Mouse (Mus musculus) ES-E14 (cell line): ENCODE data around the gene Ubtd2.

Experiments used
- MAFK ChIP-seq: IDR thresholded peaks from 2 replicates; pipeline ENCODE4 v1.6.1; 2014; ENCODE audit warnings: mild to moderate bottlenecking, low read depth, low read length, inconsistent platforms; ENCODE audit not compliant: insufficient read depth
- ZC3H11A ChIP-seq: IDR thresholded peaks from 2 replicates; pipeline ENCODE4 v1.6.1; 2012; ENCODE audit warnings: low read depth, mild to moderate bottlenecking, inconsistent platforms, low read length, borderline replicate concordance

GRCm38 (mm10) chr11:32546483-32546882 lies 91.3 kb downstream of the Ubtd2 start:
- no peak for TF ChIP-seq MAFK
- no peak for TF ChIP-seq ZC3H11A
